In genomic region chr4:88723497-88724090, GRCm38 (mm10) we compare ENCODE assay signal across 21 mouse cellular contexts. TPM values are rescaled to one million over a fixed set of nuclear protein-coding genes. Genes with fewer than 3 reads are reported as not detected.
DNase-seq lines count a peak whose midpoint lies in the region; ATAC-seq lines count a peak whose summit lies in the region.
"Had no signal": no experiment of that assay in that cellular context is flagged by ENCODE, and none has a peak within 500 bp of the region (broad histone marks: within the 10 kb centered on the region; RNA-seq: fewer than 3 reads in every experiment).

No protein-coding gene starts in this region.

- no peak overlapping the region for H3K9ac ChIP-seq in embryonic facial prominence, embryonic 11.5 days (replicated peaks; ENCODE audit: low read length)
- H3K9ac ChIP-seq in intestine, embryonic 14.5 days (ENCODE audit: low read length): no peak overlapping the region
- no peak overlapping the region for H3K9ac ChIP-seq in stomach, embryonic 14.5 days (replicated peaks; ENCODE audit: low read depth, low read length)
- H3K9ac ChIP-seq: embryonic facial prominence, embryonic 12.5 days; heart, embryonic 13.5 days; midbrain, embryonic 13.5 days had no signal

- ATAC-seq in embryonic facial prominence, embryonic 11.5 days (replicated peaks; ENCODE audit: insufficient number of reproducible peaks, low FRiP score, low TSS enrichment, low read depth): no peak
- ATAC-seq in intestine, embryonic 14.5 days (replicated peaks; ENCODE audit: low FRiP score, low TSS enrichment, low read depth): no peak
- no peak for ATAC-seq in stomach, embryonic 14.5 days (ENCODE audit: insufficient number of reproducible peaks, insufficient read depth, low FRiP score, low read depth)
- ATAC-seq: midbrain, embryonic 13.5 days had no signal

- no peaks in the 10 kb centered on the region for H3K27me3 ChIP-seq in embryonic facial prominence, embryonic 11.5 days (ENCODE audit: control insufficient read depth, insufficient read depth, low read length)
- no peaks in the 10 kb centered on the region for H3K27me3 ChIP-seq in intestine, embryonic 14.5 days (replicated peaks; ENCODE audit: control insufficient read depth, insufficient read depth, low read length)
- no peaks in the 10 kb centered on the region for H3K27me3 ChIP-seq in stomach, embryonic 14.5 days (ENCODE audit: control insufficient read depth, insufficient read depth, low read length)
- H3K27me3 ChIP-seq: embryonic facial prominence, embryonic 12.5 days; heart, embryonic 13.5 days; midbrain, embryonic 13.5 days had no signal

- no peak overlapping the region for H3K4me3 ChIP-seq in embryonic facial prominence, embryonic 11.5 days (ENCODE audit: low read depth, low read length)
- H3K4me3 ChIP-seq in intestine, embryonic 14.5 days (ENCODE audit: low read depth, low read length): no peak overlapping the region
- no peak overlapping the region for H3K4me3 ChIP-seq in stomach, embryonic 14.5 days (ENCODE audit: low read depth, low read length)
- H3K4me3 ChIP-seq: embryonic facial prominence, embryonic 12.5 days; heart, embryonic 13.5 days; midbrain, embryonic 13.5 days had no signal

- no peak overlapping the region for H3K27ac ChIP-seq in embryonic facial prominence, embryonic 11.5 days (replicated peaks; ENCODE audit: low read depth, low read length)
- peak overlapping the region; percentile 92 for H3K27ac ChIP-seq in intestine, embryonic 14.5 days (ENCODE audit: low read depth)
- H3K27ac ChIP-seq in stomach, embryonic 14.5 days (ENCODE audit: low read length): peak overlapping the region; percentile 23; the same call in 1 of the 2 replicates
- H3K27ac ChIP-seq: embryonic facial prominence, embryonic 12.5 days; midbrain, embryonic 13.5 days had no signal

- peak; percentile 66 for DNase-seq in kidney, adult 9 months
- no peak for DNase-seq in kidney, postnatal 10 days
- peak; percentile 34 for DNase-seq in embryonic facial prominence, embryonic 11.5 days (ENCODE audit: low spot score)
- peak; percentile 62 for DNase-seq in intestine, embryonic 14.5 days (ENCODE audit: low spot score)
- no peak for DNase-seq in thymus, postnatal 10 days (ENCODE audit: low spot score in 2 of 2)
- DNase-seq in urinary bladder, postnatal 25 days (ENCODE audit: low spot score): no peak
- DNase-seq: adrenal gland, postnatal 10 days; cerebellum, postnatal 14 days; gastrocnemius, postnatal 25 days; right cerebral cortex, adult 18-20 months had no signal

- no peaks in the 10 kb centered on the region for H3K4me1 ChIP-seq in embryonic facial prominence, embryonic 11.5 days (ENCODE audit: control insufficient read depth, insufficient read depth, low read length)
- peaks cover 18% of the 10 kb centered on the region for H3K4me1 ChIP-seq in intestine, embryonic 14.5 days (replicated peaks; ENCODE audit: control insufficient read depth, insufficient read depth, low read length)
- peaks cover 17% of the 10 kb centered on the region for H3K4me1 ChIP-seq in stomach, embryonic 14.5 days (ENCODE audit: control insufficient read depth, insufficient read depth, low read length)

- H3K4me2 ChIP-seq in embryonic facial prominence, embryonic 11.5 days (ENCODE audit: low read depth, low read length): no peak overlapping the region
- peak overlapping the region; percentile 96; the same call in 1 of the 2 replicates for H3K4me2 ChIP-seq in intestine, embryonic 14.5 days (ENCODE audit: low read length)
- no peak overlapping the region; the same call in 1 of the 2 replicates for H3K4me2 ChIP-seq in stomach, embryonic 14.5 days (replicated peaks; ENCODE audit: low read depth, low read length)
- H3K4me2 ChIP-seq: embryonic facial prominence, embryonic 12.5 days; midbrain, embryonic 13.5 days had no signal

- no peaks in the 10 kb centered on the region; the same call in 1 of the 2 replicates for H3K36me3 ChIP-seq in embryonic facial prominence, embryonic 11.5 days (replicated peaks; ENCODE audit: control insufficient read depth, insufficient read depth, low read depth, low read length)
- peaks cover 14% of the 10 kb centered on the region for H3K36me3 ChIP-seq in intestine, embryonic 14.5 days (ENCODE audit: control insufficient read depth, insufficient read depth, low read length)
- H3K36me3 ChIP-seq in stomach, embryonic 14.5 days (ENCODE audit: control insufficient read depth, insufficient read depth, low read length): peaks cover 11% of the 10 kb centered on the region

- no peaks in the 10 kb centered on the region for H3K9me3 ChIP-seq in embryonic facial prominence, embryonic 11.5 days (replicated peaks; ENCODE audit: control insufficient read depth, low read length)
- H3K9me3 ChIP-seq in intestine, embryonic 14.5 days (ENCODE audit: control insufficient read depth, low read length): no peaks in the 10 kb centered on the region
- H3K9me3 ChIP-seq in stomach, embryonic 14.5 days (ENCODE audit: control insufficient read depth, low read depth, low read length): no peaks in the 10 kb centered on the region
- H3K9me3 ChIP-seq: embryonic facial prominence, embryonic 12.5 days; heart, embryonic 13.5 days; hindbrain, embryonic 10.5 days; midbrain, embryonic 13.5 days had no signal

- 55% methylated on average over 8 of the region's 8 CpGs for WGBS in embryonic facial prominence, embryonic 11.5 days
- 49% methylated on average over 8 of the region's 8 CpGs for WGBS in intestine, embryonic 14.5 days
- 47% methylated on average over 8 of the region's 8 CpGs for WGBS in stomach, embryonic 14.5 days

RNA-seq across cellular contexts. Expression of gene Klhl9, which starts 1.3 kb away (rescaled TPM):
- 162 and 180 TPM in 2 replicates for polyA plus RNA-seq in embryonic facial prominence, embryonic 11.5 days (2014; fragmentation: Nextera tagmentation; extraction: Ambion mirVana)
- 97.9 and 106 TPM in 2 replicates for polyA plus RNA-seq in intestine, embryonic 14.5 days (2014; fragmentation: Nextera tagmentation; extraction: Ambion mirVana)
- polyA plus RNA-seq in stomach, embryonic 14.5 days (2014; fragmentation: Nextera tagmentation; extraction: Ambion mirVana): 121 and 128 TPM in 2 replicates

RNA-seq across cellular contexts. Expression of gene Gm26566, which starts 2.0 kb away (rescaled TPM):
- polyA plus RNA-seq in embryonic facial prominence, embryonic 11.5 days (2014; fragmentation: Nextera tagmentation; extraction: Ambion mirVana): 1.6 and 1.7 TPM in 2 replicates
- polyA plus RNA-seq in intestine, embryonic 14.5 days (2014; fragmentation: Nextera tagmentation; extraction: Ambion mirVana): 0.70 and 1.2 TPM in 2 replicates
- 0.64 and 1.7 TPM in 2 replicates for polyA plus RNA-seq in stomach, embryonic 14.5 days (2014; fragmentation: Nextera tagmentation; extraction: Ambion mirVana)

RNA-seq across cellular contexts. Expression of gene Gm13271, which starts 31.1 kb away (rescaled TPM):
- not detected in 2 replicates for polyA plus RNA-seq in embryonic facial prominence, embryonic 11.5 days (2014; fragmentation: Nextera tagmentation; extraction: Ambion mirVana)
- not detected in 2 replicates for polyA plus RNA-seq in intestine, embryonic 14.5 days (2014; fragmentation: Nextera tagmentation; extraction: Ambion mirVana)
- polyA plus RNA-seq in stomach, embryonic 14.5 days (2014; fragmentation: Nextera tagmentation; extraction: Ambion mirVana): not detected in 2 replicates
- polyA plus RNA-seq: embryonic facial prominence, embryonic 12.5 days; forebrain, embryonic 11.5 days; frontal cortex, adult 2 months; heart, embryonic 13.5 days; hindbrain, embryonic 10.5 days; liver, embryonic 11.5 days; midbrain, embryonic 13.5 days; myocyte; spleen, adult 2 months; urinary bladder, adult 2 months had no signal

RNA-seq across cellular contexts. Expression of gene Ifnab, which starts 32.4 kb away (rescaled TPM):
- not detected in 2 replicates for polyA plus RNA-seq in embryonic facial prominence, embryonic 11.5 days (2014; fragmentation: Nextera tagmentation; extraction: Ambion mirVana)
- polyA plus RNA-seq in intestine, embryonic 14.5 days (2014; fragmentation: Nextera tagmentation; extraction: Ambion mirVana): not detected in 2 replicates
- polyA plus RNA-seq in stomach, embryonic 14.5 days (2014; fragmentation: Nextera tagmentation; extraction: Ambion mirVana): not detected in 2 replicates
- polyA plus RNA-seq: embryonic facial prominence, embryonic 12.5 days; forebrain, embryonic 11.5 days; frontal cortex, adult 2 months; heart, embryonic 13.5 days; hindbrain, embryonic 10.5 days; liver, embryonic 11.5 days; midbrain, embryonic 13.5 days; myocyte; spleen, adult 2 months; urinary bladder, adult 2 months had no signal

RNA-seq across cellular contexts. Expression of gene Gm13283, which starts 36.3 kb away (rescaled TPM):
- 0.20 and 0.28 TPM in 2 replicates for polyA plus RNA-seq in embryonic facial prominence, embryonic 11.5 days (2014; fragmentation: Nextera tagmentation; extraction: Ambion mirVana)
- 0.22 TPM in 1 of 2 replicates, not detected in the other for polyA plus RNA-seq in intestine, embryonic 14.5 days (2014; fragmentation: Nextera tagmentation; extraction: Ambion mirVana)
- polyA plus RNA-seq in stomach, embryonic 14.5 days (2014; fragmentation: Nextera tagmentation; extraction: Ambion mirVana): 0.24 TPM in 1 of 2 replicates, not detected in the other
- polyA plus RNA-seq: forebrain, embryonic 11.5 days; frontal cortex, adult 2 months; hindbrain, embryonic 10.5 days; liver, embryonic 11.5 days; midbrain, embryonic 13.5 days; myocyte; spleen, adult 2 months had no signal

Comparison
In these comparisons a context has a peak if more than half of its experiments do, and no peak if none do; other contexts are left out.
1. DNase-seq: peak in kidney, adult 9 months (single experiment), embryonic facial prominence, embryonic 11.5 days (single experiment) and intestine, embryonic 14.5 days (single experiment); none in kidney, postnatal 10 days (single experiment), thymus, postnatal 10 days (0 of 2) and urinary bladder, postnatal 25 days (single experiment).